Mouse (Mus musculus) embryonic stem cell, embryonic (primary cell): ENCODE data around the gene Ephb2.

Experiments
- CTCF ChIA-PET, 4 experiments: fragments of 300-600 bp in 2 of 4; fragments of 350-600 bp in 2 of 4; sonication (Branson Sonifier 250); formaldehyde crosslinking; loops; one replicate each; lab custom pipeline; 2022; ENCODE audit warnings: inconsistent platforms in 2 of 4; lab: Charles Lee
- POLR2A ChIA-PET, 4 experiments: fragments of 300-600 bp in 2 of 4; fragments of 350-600 bp in 2 of 4; sonication (Branson Sonifier 250); formaldehyde crosslinking; loops; one replicate each; lab custom pipeline; 2022; ENCODE audit warnings: antibody characterized with exemption in 4 of 4, inconsistent platforms in 1 of 4; lab: Charles Lee

Ephb2 gene

DNA sequence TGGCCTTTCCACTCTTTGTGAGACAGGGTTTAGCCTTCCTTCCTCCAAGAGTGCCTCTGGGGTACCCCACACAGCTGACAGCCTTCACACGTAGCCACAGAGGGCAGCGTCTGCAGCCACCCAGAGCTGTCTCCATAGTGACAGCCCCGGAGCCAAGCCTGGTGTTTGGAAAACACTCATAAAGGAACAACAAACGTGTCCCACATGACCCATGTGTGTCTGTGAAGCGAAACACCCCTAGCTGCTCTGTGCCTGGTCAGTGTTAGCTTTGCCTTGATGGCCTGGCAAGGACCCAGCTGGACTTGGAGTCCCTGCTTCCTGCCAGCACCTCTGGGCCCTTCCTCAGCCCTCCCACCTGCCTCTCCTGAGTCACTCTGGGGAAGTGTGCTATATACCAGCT is 93.1 kb downstream of the Ephb2 start:
- POLR2A ChIA-PET: interaction anchor here in 2 of 4 experiments (2.0 to 13.9 kb wide), 3 partner anchors 8 to 12 kb away, joined by 7 to 98 read pairs (median 8); no protein-coding TSS in a partner anchor

DNA sequence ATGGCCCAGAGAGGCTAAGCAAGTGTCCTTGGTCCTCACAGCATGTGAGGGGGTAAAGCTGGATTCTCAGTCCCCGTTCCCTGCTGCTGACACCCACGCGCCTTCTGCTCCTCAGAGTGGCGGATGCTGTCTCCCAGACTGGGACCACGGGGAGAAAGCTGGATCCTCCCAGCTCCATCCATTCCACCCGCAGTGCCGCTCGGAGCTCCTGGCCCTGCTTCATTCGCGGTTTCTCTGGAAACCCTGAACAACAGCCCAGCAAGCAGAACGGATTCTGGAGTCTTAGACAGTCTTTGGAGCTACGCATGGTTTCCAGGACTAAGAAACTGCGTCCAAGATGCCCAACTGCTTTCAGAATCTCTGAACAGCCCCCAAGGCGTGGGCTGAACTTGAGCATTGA is 93.9 kb downstream of the Ephb2 start:
- ChIA-PET POLR2A (interaction anchor here in 2 of 4 experiments (0.6 to 13.9 kb wide), 6 partner anchors 9 to 66 kb away, joined by 3 to 98 read pairs (median 4); no protein-coding TSS in a partner anchor), CTCF (interaction anchor here in 1 of 4 experiments (0.8 to 1.3 kb wide), 2 partner anchors 45 to 93 kb away, joined by 3 to 4 read pairs; no protein-coding TSS in a partner anchor)

More for the DNA sequence above, 93.1 kb downstream of the Ephb2 start:
- CTCF ChIA-PET: interaction anchor here in 1 of 4 experiments (1.3 kb wide), 1 partner anchor 46 kb away, joined by 3 read pairs; no protein-coding TSS in a partner anchor

DNA sequence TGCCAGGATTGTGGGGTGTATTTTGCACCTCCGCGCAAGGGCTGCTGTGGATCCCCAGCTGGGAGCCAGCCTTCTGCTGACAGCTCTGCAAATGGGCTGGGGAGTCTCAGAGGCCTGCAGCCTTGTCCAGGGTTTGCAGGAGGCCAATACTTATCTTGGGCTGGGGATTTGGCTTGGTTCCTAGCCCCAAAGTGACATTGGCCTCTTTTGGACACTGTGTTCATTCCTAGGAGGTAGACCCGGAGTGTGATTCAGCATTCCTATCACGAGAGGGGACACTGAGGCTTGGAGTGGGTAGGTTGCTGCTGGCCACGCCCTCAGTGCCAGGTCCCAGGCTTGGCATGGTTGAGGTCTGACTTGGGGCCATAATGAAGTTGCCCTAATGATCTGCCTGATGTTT is 94.8 kb downstream of the Ephb2 start:
- CTCF ChIA-PET: interaction anchor here in 2 of 4 experiments (0.7 to 1.2 kb wide), 2 partner anchors 10 to 316 kb away, joined by 3 to 6 read pairs; no protein-coding TSS in a partner anchor

DNA sequence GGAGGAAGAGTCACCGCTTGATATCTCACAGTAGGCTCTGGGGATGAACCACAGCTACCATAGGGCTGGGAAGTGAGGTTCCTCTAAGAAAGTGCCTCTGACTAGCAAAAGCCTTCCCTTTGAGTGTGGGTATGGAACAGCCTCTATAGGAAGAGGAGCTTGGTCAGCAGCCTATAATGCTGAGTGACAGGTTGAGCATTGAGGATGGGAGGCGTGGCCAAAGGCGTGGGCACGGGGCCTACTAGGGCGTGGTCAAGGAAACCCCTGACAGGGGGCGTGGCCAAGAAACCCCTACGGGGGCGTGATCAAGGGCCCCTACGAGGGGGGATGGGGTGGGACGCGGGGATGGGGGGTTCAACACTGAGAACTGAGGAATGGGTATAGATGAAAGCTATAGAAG is 96.6 kb downstream of the Ephb2 start:
- CTCF ChIA-PET: interaction anchor here in 2 of 4 experiments (0.5 to 1.4 kb wide), 3 partner anchors 86 to 210 kb away, joined by 3 to 7 read pairs (median 4); no protein-coding TSS in a partner anchor
- POLR2A ChIA-PET: interaction anchor here in 3 of 4 experiments (0.6 to 2.1 kb wide), 14 partner anchors 9 to 1619 kb away, joined by 3 to 11 read pairs (median 4); no protein-coding TSS in a partner anchor

More for the DNA sequence above, 94.8 kb downstream of the Ephb2 start:
- POLR2A ChIA-PET: interaction anchor here in 2 of 4 experiments (0.6 to 13.9 kb wide), 4 partner anchors 8 to 24 kb away, joined by 3 to 98 read pairs (median 4); no protein-coding TSS in a partner anchor

DNA sequence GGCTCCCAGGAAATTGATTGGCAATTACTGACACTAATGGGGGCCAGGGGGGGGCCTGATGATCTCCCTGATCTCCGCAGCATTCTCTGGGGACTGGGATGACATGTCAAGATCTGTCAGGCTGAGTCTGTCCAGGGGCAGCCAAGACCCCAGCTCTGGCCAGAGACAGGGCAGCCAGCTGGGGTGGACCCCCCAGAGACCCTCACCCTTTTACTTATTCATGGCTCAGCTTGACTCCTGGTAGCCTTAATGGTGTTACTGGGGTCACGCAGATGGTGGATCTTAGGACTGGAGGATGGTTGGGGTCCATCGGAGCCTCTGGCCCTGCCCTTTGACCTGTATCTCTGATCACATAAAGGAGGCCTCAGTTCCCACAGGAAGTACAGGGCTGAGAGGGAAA is 97.5 kb downstream of the Ephb2 start:
- POLR2A ChIA-PET: interaction anchor here in 3 of 4 experiments (0.5 to 10.5 kb wide), 6 partner anchors 9 to 48 kb away, joined by 3 to 98 read pairs (median 4); no protein-coding TSS in a partner anchor

DNA sequence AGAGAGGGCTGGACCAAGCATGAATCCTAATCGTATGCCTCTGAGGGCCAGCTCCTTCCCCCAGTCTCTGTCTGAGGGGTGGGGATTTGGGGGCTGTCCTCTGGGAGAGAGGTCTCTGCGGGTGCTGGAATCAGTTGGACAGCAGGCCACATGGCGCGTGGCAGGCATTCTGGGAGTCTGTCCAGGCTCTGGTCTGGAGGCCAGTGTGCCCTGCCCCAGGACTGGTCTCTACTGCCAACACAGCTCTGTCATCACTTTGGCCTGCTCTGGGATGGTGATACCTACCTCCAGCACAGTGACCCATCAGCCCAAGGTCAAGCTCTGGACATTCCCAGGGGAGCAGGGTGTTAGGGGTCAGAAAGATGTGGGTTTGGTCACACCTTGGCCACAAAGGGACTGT is 99.9 kb downstream of the Ephb2 start:
- ChIA-PET POLR2A (interaction anchor here in 3 of 4 experiments (0.9 to 10.5 kb wide), 7 partner anchors 8 to 45 kb away, joined by 3 to 98 read pairs (median 6); no protein-coding TSS in a partner anchor), CTCF (interaction anchor here in 2 of 4 experiments (1.4 kb wide), 2 partner anchors 48 to 87 kb away, joined by 3 to 4 read pairs; no protein-coding TSS in a partner anchor)

More for the DNA sequence above, 97.5 kb downstream of the Ephb2 start:
- CTCF ChIA-PET: no interaction called here

DNA sequence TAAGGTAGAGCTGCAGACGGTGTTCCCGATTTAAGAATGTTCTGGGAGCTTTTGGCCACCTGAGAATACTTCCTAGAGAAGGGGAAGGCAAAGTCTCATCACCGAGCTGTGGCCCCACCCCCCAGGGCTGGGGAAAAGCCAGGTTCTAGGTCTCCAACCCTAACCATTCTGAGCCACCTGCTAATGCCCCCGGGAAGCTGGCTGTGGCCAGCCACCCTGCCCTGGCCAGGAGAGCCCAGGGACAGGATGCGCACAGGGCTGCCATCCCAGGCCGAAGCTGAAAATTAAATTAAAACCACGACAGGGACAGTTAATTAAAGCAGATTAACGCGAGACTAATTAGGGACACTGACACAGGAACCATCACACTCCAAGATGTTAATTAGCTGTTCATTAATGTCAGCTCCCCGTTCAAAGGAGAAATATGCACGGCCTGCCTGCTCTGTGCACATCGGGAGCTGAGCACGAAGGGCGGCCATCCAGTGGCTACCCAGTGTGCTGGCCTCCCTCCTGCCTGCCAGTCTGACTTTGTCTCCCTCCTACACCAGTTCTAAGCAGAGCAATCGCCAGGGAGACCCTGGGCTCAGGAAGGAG is 101.5 kb downstream of the Ephb2 start:
- ChIA-PET CTCF (interaction anchor here (0.5 to 1.4 kb wide), 8 partner anchors 33 to 448 kb away, joined by 3 to 5 read pairs (median 3); no protein-coding TSS in a partner anchor), POLR2A (interaction anchor here (0.5 to 10.5 kb wide), 12 partner anchors 10 to 53 kb away, joined by 3 to 98 read pairs (median 4); no protein-coding TSS in a partner anchor)

DNA sequence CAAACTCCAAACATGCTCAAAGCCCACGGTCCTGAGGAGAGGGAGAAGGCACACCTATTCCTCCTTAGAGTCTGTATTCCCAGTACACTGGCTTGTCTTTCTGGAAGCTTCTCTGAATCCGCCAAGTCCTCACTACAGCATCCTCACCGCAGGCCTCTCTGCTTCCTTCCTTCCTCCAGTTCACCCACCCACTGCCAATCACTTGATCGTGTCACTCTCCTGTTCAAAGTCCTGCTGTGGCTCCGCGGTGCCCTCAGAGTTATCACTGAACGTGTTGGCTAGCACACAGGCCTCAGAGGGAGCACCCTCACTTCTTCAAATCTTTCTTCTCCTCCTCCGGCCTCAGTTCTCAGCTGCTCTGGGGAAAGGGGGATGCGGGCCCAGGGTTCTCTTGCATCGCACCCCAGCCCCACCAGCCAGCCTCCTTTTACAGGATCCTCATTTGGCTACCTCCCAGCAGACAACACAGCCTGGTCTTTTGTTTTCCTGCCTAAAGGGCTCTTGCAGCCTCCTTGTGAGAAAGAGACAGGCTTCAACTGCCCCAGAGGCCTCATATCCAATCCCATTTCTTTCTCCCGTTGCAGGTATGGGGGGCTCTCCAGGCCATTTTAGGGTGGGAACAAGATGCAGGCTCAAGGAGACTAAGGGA is 102.4 kb downstream of the Ephb2 start:
- CTCF ChIA-PET: interaction anchor here in 2 of 4 experiments (0.5 to 1.4 kb wide), 4 partner anchors 32 to 82 kb away, joined by 3 read pairs; no protein-coding TSS in a partner anchor

DNA sequence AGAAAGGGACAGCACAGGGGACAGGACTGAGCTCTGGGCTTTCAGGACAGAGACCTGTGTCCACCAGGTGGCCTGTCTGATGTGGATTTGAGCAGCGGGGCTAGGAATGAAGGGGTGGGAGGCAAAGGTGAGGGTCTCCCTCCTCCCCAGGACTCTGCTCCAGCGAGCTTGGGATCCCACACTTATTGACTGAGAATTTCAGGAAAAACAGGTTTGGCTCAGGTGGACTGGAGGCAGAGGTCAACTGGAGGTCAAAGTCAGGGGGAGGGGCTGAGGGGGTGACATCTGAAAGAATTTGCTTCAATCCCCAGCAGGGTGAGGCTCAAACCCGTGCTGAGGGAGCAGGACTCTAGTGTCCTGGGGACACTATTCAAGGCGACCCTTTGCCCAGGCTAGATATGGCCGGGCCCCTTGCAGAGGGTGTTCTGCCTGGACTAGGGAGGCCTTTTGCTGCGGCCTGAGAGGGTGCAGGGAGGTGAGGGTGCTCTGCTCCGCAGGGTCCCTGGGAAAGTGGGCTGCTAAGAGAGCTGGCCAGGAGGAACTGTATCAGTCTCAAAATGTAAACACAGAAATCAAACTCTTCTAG is 103.2 kb downstream of the Ephb2 start:
- ChIA-PET POLR2A (interaction anchor here in 3 of 4 experiments (0.6 to 10.5 kb wide), 8 partner anchors 14 to 36 kb away, joined by 3 to 98 read pairs (median 4); no protein-coding TSS in a partner anchor), CTCF (interaction anchor here in 1 of 4 experiments (0.5 to 1.0 kb wide), 4 partner anchors 18 to 264 kb away, joined by 3 to 5 read pairs (median 3); no protein-coding TSS in a partner anchor)

More for the DNA sequence above, 102.4 kb downstream of the Ephb2 start:
- POLR2A ChIA-PET: interaction anchor here in 2 of 4 experiments (1.6 to 10.5 kb wide), 5 partner anchors 14 to 37 kb away, joined by 3 to 98 read pairs (median 5); no protein-coding TSS in a partner anchor

DNA sequence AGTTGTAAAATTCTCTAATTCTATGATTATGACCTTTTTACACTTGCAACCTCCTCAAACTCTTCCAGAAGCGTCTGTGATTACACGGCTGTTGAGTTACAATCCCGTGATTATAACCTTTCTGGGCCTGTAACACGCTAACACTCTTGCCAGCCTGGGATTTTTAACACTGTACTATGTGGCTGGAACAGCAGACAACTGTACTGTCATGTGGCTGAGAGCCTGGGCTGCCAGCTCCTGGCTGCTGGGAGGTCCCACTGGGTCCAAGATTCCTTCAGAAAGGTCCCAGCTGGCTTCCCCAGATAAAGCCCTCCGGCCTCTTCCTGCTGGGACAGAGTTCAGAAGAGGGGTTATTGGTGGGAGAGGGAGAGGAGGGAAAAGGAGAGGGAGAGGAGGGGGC is 104.0 kb downstream of the Ephb2 start:
- CTCF ChIA-PET: interaction anchor here in 2 of 4 experiments (0.6 to 1.4 kb wide), 4 partner anchors 19 to 940 kb away, joined by 3 to 8 read pairs (median 5); no protein-coding TSS in a partner anchor
- POLR2A ChIA-PET: interaction anchor here in 3 of 4 experiments (0.6 to 10.5 kb wide), 15 partner anchors 10 to 57 kb away, joined by 3 to 98 read pairs (median 6); no protein-coding TSS in a partner anchor

DNA sequence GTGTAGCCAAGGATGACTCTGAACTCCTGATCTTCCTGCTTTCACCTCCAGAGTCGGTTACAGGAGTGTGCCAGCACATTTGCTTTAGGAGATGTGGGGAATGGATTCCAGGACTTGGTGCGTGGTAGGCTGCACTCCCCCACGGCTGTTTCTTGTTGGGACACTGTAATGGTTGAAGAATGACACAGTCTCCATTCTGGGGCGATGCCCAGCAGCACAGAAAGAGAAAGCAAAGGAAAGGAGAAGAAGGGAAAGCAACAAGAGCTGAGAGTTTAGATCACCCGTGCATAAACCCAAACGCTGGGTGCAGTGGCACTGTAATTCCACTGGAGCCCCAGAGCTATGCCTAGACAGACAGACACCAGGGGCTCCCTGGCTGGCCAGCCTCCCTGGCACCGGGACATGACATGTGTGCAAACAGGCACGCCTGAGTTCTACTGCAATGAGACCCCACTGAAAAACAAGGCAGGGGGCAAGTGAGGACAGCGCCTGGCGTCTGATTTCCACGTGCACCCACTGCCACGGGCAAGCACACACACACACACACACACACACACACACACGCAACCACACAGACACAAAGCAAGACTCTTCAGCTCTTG is 104.7 kb downstream of the Ephb2 start:
- POLR2A ChIA-PET: interaction anchor here in 3 of 4 experiments (0.6 to 10.5 kb wide), 16 partner anchors 8 to 712 kb away, joined by 3 to 98 read pairs (median 6); no protein-coding TSS in a partner anchor
- CTCF ChIA-PET: interaction anchor here in 3 of 4 experiments (0.6 to 1.4 kb wide), 7 partner anchors 20 to 940 kb away, joined by 3 to 8 read pairs (median 3); no protein-coding TSS in a partner anchor

DNA sequence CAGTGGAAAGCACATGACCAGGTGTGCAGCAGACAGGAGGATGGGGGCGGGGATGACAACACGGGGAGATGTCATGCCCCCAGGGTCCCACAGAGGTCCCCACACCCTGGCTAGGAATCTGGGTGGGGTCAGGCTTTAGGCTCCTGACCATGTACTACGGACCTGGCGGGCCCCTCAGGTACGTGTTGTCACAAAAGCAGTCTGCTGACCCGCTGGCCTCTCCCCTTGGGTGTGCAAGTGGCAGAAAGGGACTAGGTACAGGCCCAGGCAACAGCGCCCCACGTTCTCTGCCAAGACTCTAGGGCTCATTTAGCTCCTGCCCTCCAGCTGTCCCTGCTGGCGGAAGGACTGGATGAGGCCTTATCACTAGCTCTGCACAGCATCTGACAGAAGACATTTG is 105.3 kb downstream of the Ephb2 start:
- POLR2A ChIA-PET: interaction anchor here in 3 of 4 experiments (0.7 to 10.5 kb wide), 12 partner anchors 9 to 108 kb away, joined by 3 to 98 read pairs (median 7); no protein-coding TSS in a partner anchor
- CTCF ChIA-PET: interaction anchor here in 2 of 4 experiments (0.9 to 1.4 kb wide), 2 partner anchors 34 to 54 kb away, joined by 3 to 8 read pairs; no protein-coding TSS in a partner anchor

DNA sequence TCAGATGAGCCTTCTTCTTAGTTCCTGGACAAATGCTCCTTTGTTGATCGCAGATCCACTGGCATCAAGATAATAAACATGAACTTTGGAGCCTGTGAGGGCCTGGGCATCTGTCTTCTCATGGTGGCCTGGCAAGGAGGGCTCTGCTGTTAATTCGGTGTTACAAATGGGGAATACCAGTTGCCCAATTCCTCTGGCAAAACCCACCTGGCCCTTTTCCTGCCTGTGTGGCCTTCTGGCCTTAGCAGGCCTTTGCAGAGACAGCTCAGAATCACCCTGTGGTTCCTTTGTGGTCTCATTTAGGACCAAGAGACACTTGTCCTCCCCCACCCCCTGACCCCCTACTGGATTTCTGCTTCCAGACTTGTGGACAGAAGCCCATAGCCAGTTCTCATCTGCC is 106.2 kb downstream of the Ephb2 start:
- ChIA-PET POLR2A (interaction anchor here in 3 of 4 experiments (0.7 to 10.5 kb wide), 10 partner anchors 9 to 86 kb away, joined by 3 to 98 read pairs (median 4); no protein-coding TSS in a partner anchor), CTCF (interaction anchor here in 1 of 4 experiments (1.0 kb wide), 1 partner anchor 33 kb away, joined by 3 read pairs; no protein-coding TSS in a partner anchor)

DNA sequence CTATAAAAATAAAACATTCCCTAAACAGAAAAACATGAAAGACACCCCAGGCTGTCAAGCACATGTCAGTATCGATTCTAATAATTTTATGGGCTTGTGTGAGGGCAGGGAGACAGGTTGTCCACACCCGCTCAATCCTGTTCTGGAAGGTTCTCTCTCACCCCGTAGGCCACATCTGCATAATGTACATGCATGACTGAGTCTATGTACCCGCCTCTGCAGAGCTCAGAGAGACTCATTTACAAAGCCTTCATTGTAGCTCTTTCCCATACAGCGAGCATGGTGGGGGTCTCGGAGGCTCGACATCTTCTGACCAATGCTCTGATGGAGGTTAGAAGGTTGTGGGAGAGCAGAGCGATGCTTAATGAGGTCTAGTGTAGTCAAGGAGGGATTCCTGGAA is 108.8 kb downstream of the Ephb2 start:
- ChIA-PET POLR2A (no interaction called here), CTCF (no interaction called here)

DNA sequence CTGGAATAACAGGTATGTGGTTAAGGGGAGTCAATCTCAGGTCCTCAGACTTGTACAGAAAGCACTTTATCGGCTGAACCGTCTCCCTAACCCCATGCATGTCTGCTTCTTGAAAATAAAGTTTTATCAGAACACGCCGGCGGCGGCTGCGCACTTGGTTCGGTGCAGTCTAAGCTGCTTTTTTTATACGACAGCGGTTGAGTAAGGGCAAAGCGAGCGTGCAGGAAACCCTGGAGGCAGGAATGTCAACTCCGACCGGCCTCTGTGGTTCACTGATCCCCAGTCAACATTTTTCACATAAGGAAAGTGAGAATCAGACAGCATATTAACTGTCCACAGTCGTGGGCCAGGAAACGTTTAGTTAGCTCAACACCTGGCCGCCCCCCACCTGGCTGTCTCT is 111.1 kb downstream of the Ephb2 start:
- POLR2A ChIA-PET: interaction anchor here in 3 of 4 experiments (0.6 to 2.5 kb wide), 9 partner anchors 9 to 1965 kb away, joined by 3 to 11 read pairs (median 3); no protein-coding TSS in a partner anchor
- CTCF ChIA-PET: interaction anchor here in 2 of 4 experiments (1.2 to 1.6 kb wide), 2 partner anchors 28 kb away, joined by 5 to 8 read pairs; no protein-coding TSS in a partner anchor

DNA sequence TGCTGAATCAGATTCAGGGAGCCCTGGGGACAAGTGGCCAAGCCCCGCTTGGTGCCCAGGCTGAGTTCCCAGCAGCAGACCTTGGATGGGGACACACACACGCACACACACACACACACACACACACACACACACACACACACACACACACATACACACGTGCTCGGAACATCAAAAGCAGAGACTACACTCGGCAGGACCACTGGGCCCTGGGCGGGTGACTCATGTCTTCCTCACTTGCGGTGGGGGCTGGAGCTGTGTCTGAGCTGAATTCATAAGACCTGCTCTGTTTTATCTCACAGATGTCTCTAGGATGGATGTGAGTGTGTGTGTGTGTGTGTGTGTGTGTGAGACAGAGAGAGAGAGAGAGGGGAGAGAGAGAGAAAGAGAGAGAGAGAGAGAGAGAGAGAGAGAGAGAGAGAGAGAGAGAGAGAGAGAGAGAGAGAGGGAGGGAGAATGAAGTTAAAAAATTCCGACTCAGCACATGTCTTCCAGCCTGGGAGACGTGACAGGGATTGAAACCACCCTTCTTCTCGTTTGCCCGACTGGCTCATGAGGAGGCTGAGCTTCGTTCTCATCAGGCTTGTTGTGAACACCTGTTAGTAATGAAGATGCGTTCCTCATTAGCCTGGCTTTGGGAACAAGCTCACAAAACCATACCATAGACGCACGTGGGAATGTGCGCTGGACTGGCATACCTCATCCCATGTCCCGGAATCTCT is 113.3 kb downstream of the Ephb2 start:
- POLR2A ChIA-PET: interaction anchor here in 3 of 4 experiments (0.7 to 2.4 kb wide), 5 partner anchors 12 to 1114 kb away, joined by 3 to 6 read pairs (median 3); no protein-coding TSS in a partner anchor
- CTCF ChIA-PET: interaction anchor here in 2 of 4 experiments (0.6 to 0.7 kb wide), 4 partner anchors 23 to 462 kb away, joined by 3 to 7 read pairs (median 6); no protein-coding TSS in a partner anchor
